Mouse (Mus musculus): ENCODE measurements around the gene Traip. TPM values are rescaled to one million over a fixed set of nuclear protein-coding genes. Genes with fewer than 3 reads are reported as not detected.

Gene Traip
- total and polyA plus RNA-seq, 3 experiments: 0.37 to 1.2 (median 0.70) TPM

DNA sequence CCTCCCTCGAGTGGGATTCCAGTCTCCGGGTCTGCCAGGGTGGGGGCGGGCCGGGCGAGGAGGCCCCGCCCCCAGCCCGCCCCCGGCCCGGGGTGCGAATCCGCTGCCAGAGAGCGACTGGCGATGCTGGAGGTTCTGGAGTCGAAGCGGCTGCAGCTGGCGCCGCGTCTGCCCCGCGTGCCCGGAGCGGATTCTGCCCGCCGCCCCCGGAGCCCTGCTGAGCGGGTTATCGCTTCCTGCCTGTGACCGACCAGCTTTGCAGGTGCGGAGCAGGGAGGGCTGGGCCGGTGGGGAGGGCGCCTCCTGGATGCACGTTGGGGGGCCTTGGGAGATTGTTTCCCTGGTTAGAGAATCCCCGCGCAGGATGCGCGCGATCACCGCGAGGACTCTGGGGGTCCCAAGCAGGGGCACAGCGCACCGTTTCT, 14.1 kb upstream of the Traip start:
- no peak for TF ChIP-seq CTCF (IDR thresholded peaks at IDR 0.05)
- TF ChIP-seq POLR2A (IDR thresholded peaks at IDR 0.05; ENCODE audit: insufficient read depth, low read depth, low read length): no peak
- no peak for TF ChIP-seq EP300 (IDR thresholded peaks at IDR 0.05; ENCODE audit: insufficient read depth, low read depth, low read length)
- Histone ChIP-seq H3K27me3 (ENCODE audit: control insufficient read depth, insufficient read depth, low read length) (peaks cover 6% of the 10 kb centered on the region), H3K4me1 (ENCODE audit: control insufficient read depth, insufficient read depth, low read length) (no peaks in the 10 kb centered on the region), H3K9ac (ENCODE audit: low read depth, low read length) (no peak overlapping the region), H3K36me3 (ENCODE audit: control insufficient read depth, insufficient read depth, low read length) (no peaks in the 10 kb centered on the region), H3K4me3 (peak overlapping the region; percentile 18; the same call in 1 of the 2 replicates), H3K79me2 (replicated peaks; ENCODE audit: control insufficient read depth, insufficient read depth, low read length) (no peaks in the 10 kb centered on the region), H3K27ac (no peak overlapping the region)
- WGBS: 1% methylated on average over 41 of the region's 41 CpGs
- intact Hi-C loops (cut with DNase I): no loop called here
- DNase-seq: no peak

DNA sequence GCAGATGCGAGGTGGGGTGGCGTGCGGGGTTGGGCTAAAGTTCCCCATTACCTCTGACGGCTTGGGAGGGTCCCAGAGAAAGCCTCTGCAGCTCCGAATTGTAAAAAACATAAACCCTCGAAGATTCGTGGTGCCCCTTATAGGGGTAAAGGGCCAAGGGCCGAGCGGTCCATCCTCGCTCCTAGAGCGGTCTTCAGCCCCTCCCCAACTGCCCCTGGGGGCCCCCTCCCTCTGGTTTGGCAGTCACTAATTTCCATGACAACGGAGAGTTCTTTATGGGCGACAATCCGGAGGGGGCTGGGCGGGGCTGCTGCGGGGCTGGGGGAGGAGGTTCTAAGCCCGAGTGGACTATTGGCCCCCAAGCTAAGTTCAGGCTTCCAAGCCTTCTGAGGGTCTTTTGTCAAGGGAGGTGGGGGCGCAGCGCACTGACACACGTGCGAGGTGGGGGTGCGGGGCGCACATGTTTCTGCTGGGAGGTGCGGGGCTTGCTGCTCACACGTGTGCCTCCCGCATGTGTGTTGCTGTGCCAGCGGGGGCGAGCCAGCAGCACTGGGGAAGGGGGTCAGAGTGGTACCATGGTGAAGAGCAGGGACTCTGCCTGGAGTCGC, 13.6 kb upstream of the Traip start:
- peaks cover 6% of the 10 kb centered on the region for H3K27me3 ChIP-seq (ENCODE audit: control insufficient read depth, insufficient read depth, low read length)
- H3K79me2 ChIP-seq (replicated peaks; ENCODE audit: control insufficient read depth, insufficient read depth, low read length): no peaks in the 10 kb centered on the region
- no peaks in the 10 kb centered on the region for H3K4me1 ChIP-seq (ENCODE audit: control insufficient read depth, insufficient read depth, low read length)
- DNase-seq: no peak
- H3K27ac ChIP-seq: no peak overlapping the region
- intact Hi-C loops (cut with DNase I): no loop called here
- H3K9ac ChIP-seq (ENCODE audit: low read depth, low read length): no peak overlapping the region
- no peaks in the 10 kb centered on the region for H3K36me3 ChIP-seq (ENCODE audit: control insufficient read depth, insufficient read depth, low read length)
- 13% methylated on average over 29 of the region's 29 CpGs for WGBS
- peak overlapping the region; percentile 18; the same call in 1 of the 2 replicates for H3K4me3 ChIP-seq
- no peak for TF ChIP-seq CTCF (IDR thresholded peaks at IDR 0.05)
- TF ChIP-seq EP300 (IDR thresholded peaks at IDR 0.05; ENCODE audit: insufficient read depth, low read depth, low read length): no peak
- no peak for TF ChIP-seq POLR2A (IDR thresholded peaks at IDR 0.05; ENCODE audit: insufficient read depth, low read depth, low read length)

DNA sequence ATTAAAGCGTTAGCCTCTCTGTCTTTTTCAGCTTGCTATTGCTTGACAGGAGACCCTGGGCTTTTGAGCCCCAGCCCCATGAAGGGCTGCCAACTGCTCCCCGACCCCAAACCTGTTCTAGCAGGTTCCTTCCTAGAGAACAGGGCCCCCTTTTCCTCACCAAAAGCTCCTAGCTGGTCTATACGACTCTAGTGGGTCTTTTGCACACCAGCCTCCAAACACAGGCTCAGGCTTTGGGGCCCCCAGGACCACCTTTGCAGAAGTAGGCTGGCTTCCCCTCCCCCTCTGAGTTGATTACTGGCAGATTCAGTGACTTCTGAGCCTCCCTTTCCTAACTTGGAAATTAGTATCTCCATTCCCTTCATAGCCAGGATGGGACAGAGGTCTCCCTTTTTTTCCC, 13.1 kb upstream of the Traip start:
- Histone ChIP-seq H3K36me3 (ENCODE audit: control insufficient read depth, insufficient read depth, low read length) (no peaks in the 10 kb centered on the region), H3K79me2 (replicated peaks; ENCODE audit: control insufficient read depth, insufficient read depth, low read length) (no peaks in the 10 kb centered on the region), H3K27ac (no peak overlapping the region), H3K4me1 (ENCODE audit: control insufficient read depth, insufficient read depth, low read length) (no peaks in the 10 kb centered on the region), H3K27me3 (ENCODE audit: control insufficient read depth, insufficient read depth, low read length) (peaks cover 6% of the 10 kb centered on the region), H3K4me3 (no peak overlapping the region), H3K9ac (ENCODE audit: low read depth, low read length) (no peak overlapping the region)
- 43% methylated on average over 3 of the region's 3 CpGs for WGBS
- no peak for DNase-seq
- intact Hi-C loops (cut with DNase I): no loop called here
- TF ChIP-seq EP300 (IDR thresholded peaks at IDR 0.05; ENCODE audit: insufficient read depth, low read depth, low read length) (no peak), CTCF (IDR thresholded peaks at IDR 0.05) (no peak), POLR2A (IDR thresholded peaks at IDR 0.05; ENCODE audit: insufficient read depth, low read depth, low read length) (no peak)

- no peaks in the 10 kb centered on the region for H3K36me3 ChIP-seq (ENCODE audit: control insufficient read depth, insufficient read depth, low read length)
- 72% methylated on average over 31 of the region's 31 CpGs for WGBS
- no peak overlapping the region for H3K27ac ChIP-seq
- no peak for DNase-seq
- H3K79me2 ChIP-seq (replicated peaks; ENCODE audit: control insufficient read depth, insufficient read depth, low read length): no peaks in the 10 kb centered on the region
- H3K9ac ChIP-seq (ENCODE audit: low read depth, low read length): no peak overlapping the region
- H3K4me3 ChIP-seq: no peak overlapping the region
- TF ChIP-seq CTCF (IDR thresholded peaks at IDR 0.05) (no peak), EP300 (IDR thresholded peaks at IDR 0.05; ENCODE audit: insufficient read depth, low read depth, low read length) (no peak), POLR2A (IDR thresholded peaks at IDR 0.05; ENCODE audit: insufficient read depth, low read depth, low read length) (no peak)
- peaks cover 2% of the 10 kb centered on the region; the same call in 1 of the 2 replicates for H3K4me1 ChIP-seq (ENCODE audit: control insufficient read depth, insufficient read depth, low read length)
- intact Hi-C loops (cut with DNase I): no loop called here
- H3K27me3 ChIP-seq (ENCODE audit: control insufficient read depth, insufficient read depth, low read length): no peaks in the 10 kb centered on the region
These were observed 2.4 kb upstream of the Traip start for GRCm38 (mm10) chr9:107947241-107948194.

GRCm38 (mm10) chr9:107949184-107949921, 583 bp upstream of the Traip start:
- intact Hi-C loops (cut with DNase I): no loop called here
- 70% methylated on average over 13 of the region's 13 CpGs for WGBS
- Histone ChIP-seq H3K36me3 (ENCODE audit: control insufficient read depth, insufficient read depth, low read length) (no peaks in the 10 kb centered on the region), H3K27me3 (ENCODE audit: control insufficient read depth, insufficient read depth, low read length) (no peaks in the 10 kb centered on the region), H3K4me1 (ENCODE audit: control insufficient read depth, insufficient read depth, low read length) (peaks cover 2% of the 10 kb centered on the region; the same call in 1 of the 2 replicates), H3K4me3 (no peak overlapping the region), H3K9ac (ENCODE audit: low read depth, low read length) (no peak overlapping the region), H3K27ac (no peak overlapping the region), H3K79me2 (replicated peaks; ENCODE audit: control insufficient read depth, insufficient read depth, low read length) (no peaks in the 10 kb centered on the region)
- TF ChIP-seq CTCF (IDR thresholded peaks at IDR 0.05): no peak
- TF ChIP-seq POLR2A (IDR thresholded peaks at IDR 0.05; ENCODE audit: insufficient read depth, low read depth, low read length): no peak
- no peak for TF ChIP-seq EP300 (IDR thresholded peaks at IDR 0.05; ENCODE audit: insufficient read depth, low read depth, low read length)
- no peak for DNase-seq

All from heart, adult 2 months (tissue).